Mouse (Mus musculus) C2C12 (cell line): ENCODE measurements at regions not wholly inside any gene's neighbourhood (a gene's known extent, or its start where the extent isn't known, plus 50 kb on each side); places are given as distances from the start of the nearest gene placed in this dataset.

ENCODE experiments used
- H3K27me3 ChIP-seq: one replicate; pipeline ENCODE4 v1.6.1; 2011; ENCODE audit not compliant: control insufficient read depth, insufficient read depth, insufficient read length
- H3K36me3 ChIP-seq: one replicate; pipeline ENCODE4 v1.6.1; 2011; ENCODE audit not compliant: control insufficient read depth, insufficient read depth
- H3K4me3 ChIP-seq: one replicate; pipeline ENCODE4 v1.5.1; 2011; ENCODE audit warnings: mild to moderate bottlenecking, control low read depth; ENCODE audit not compliant: poor library complexity, insufficient read depth, severe bottlenecking
- H3K79me2 ChIP-seq: one replicate; pipeline ENCODE4 v1.6.1; 2011; ENCODE audit not compliant: control insufficient read depth, insufficient read depth
- H3K79me3 ChIP-seq: one replicate; pipeline ENCODE4 v1.6.1; 2011; ENCODE audit warnings: low read depth, control low read depth
- H3ac ChIP-seq: one replicate; pipeline ENCODE3; 2011; ENCODE audit warnings: low read depth; ENCODE audit not compliant: control insufficient read depth, insufficient read length
- CEBPB ChIP-seq: IDR thresholded peaks from one replicate; pipeline ENCODE4 v1.6.1; 2011; ENCODE audit warnings: low read depth, mild to moderate bottlenecking, control low read depth, moderate library complexity
- CTCF ChIP-seq: IDR thresholded peaks from one replicate; pipeline ENCODE4 v1.5.1; 2011; ENCODE audit not compliant: control insufficient read depth, insufficient read depth, insufficient read length
- FOSL1 ChIP-seq: IDR thresholded peaks from one replicate; pipeline ENCODE4 v1.8.0; 2011; ENCODE audit warnings: mild to moderate bottlenecking, low read length; ENCODE audit not compliant: poor library complexity, insufficient read depth, severe bottlenecking
- MAX ChIP-seq: IDR thresholded peaks from one replicate; pipeline ENCODE4 v1.6.1; 2011; ENCODE audit warnings: mild to moderate bottlenecking, control low read depth
- MYOD1 ChIP-seq: IDR thresholded peaks from one replicate; pipeline ENCODE4 v1.6.1; 2011; ENCODE audit warnings: low read depth; ENCODE audit not compliant: control insufficient read depth, insufficient read length
- MYOG ChIP-seq: IDR thresholded peaks from one replicate; pipeline ENCODE4 v1.6.1; 2011; ENCODE audit not compliant: control insufficient read depth, insufficient read length; ENCODE audit errors: extremely low read depth
- USF1 ChIP-seq: IDR thresholded peaks from one replicate; pipeline ENCODE4 v1.6.1; 2011; ENCODE audit warnings: low read depth, mild to moderate bottlenecking, control low read depth, moderate library complexity

DNA sequence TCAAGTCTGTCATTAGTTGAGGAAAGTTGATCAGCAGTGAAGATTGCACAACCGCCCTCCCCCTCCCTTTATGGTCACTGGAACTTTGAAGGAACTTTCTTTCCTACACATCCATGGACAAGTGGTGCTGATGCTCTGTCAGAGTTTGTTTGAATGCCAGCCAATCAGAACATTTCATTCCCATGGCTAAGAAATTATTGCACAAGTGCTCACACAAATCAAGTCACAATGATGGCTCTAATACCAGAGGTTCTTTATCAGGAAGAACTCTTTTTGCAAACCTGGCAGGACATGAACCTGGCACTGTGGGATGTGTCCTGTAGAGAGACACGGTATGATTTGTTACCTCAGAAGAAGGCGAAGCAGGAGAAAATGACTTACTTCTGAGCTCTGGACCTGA lies 54.3 kb upstream of the Spry2 start:
- Histone ChIP-seq H3K4me3 (no peak overlapping the region), H3K36me3 (no peaks in the 10 kb centered on the region), H3K79me2 (no peaks in the 10 kb centered on the region), H3K27me3 (no peaks in the 10 kb centered on the region), H3K79me3 (no peaks in the 10 kb centered on the region), H3ac (no peak overlapping the region)
- TF ChIP-seq MAX (no peak), CEBPB (peak; percentile 8), CTCF (no peak)

DNA sequence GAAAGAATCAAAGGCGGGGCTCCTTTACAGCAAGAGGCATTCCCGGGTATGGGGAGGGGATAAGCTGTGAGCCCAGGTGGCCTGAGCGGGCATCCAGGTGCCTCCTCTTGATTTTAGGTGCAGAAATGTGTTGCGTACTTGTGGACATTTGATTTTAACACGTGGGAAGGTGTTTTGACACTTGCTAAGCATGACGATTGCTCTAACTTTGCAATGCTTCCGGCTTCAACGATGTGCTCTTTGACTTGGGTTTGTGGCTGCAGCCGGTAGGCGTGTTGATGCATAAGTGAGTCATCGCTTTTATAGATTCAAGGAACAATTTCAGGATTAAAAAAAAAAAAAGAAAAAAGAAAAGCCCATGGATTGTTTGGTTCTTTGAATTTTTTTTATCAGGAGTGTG lies 58.5 kb upstream of the Spry2 start:
- Histone ChIP-seq H3K79me2 (no peaks in the 10 kb centered on the region), H3K4me3 (no peak overlapping the region), H3ac (no peak overlapping the region), H3K27me3 (no peaks in the 10 kb centered on the region), H3K79me3 (no peaks in the 10 kb centered on the region), H3K36me3 (no peaks in the 10 kb centered on the region)
- TF ChIP-seq MAX = peak; percentile 80
- no peak for TF ChIP-seq CTCF
- peak; percentile 29 for TF ChIP-seq FOSL1

DNA sequence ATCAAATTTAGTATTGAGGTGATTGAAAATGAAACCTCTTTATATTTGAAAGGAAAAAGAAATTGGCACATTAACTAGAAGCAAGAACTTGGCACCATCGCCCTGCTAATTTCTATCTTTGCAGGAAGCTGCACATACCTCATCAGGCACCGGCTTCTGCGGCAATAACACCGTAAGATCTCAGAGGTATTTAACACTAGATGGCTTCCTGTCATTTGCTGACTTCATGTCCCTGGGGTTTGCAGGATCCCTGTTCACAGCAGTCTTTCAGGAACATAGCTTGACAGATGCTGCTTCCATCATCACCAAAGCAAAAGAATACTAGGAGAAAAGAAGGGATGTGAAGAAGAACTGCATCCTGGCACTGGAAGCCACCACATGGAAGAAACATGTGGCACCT lies 60.2 kb upstream of the Spry2 start:
- H3K4me3 ChIP-seq = no peak overlapping the region
- no peak overlapping the region for H3ac ChIP-seq
- TF ChIP-seq CTCF = no peak
- TF ChIP-seq FOSL1 = no peak
- no peak for TF ChIP-seq MAX
- no peak for TF ChIP-seq CEBPB
- TF ChIP-seq MYOD1 = no peak
- TF ChIP-seq MYOG = no peak
- TF ChIP-seq USF1 = no peak
- no peaks in the 10 kb centered on the region for H3K27me3 ChIP-seq
- H3K79me3 ChIP-seq = no peaks in the 10 kb centered on the region
- no peaks in the 10 kb centered on the region for H3K36me3 ChIP-seq
- no peaks in the 10 kb centered on the region for H3K79me2 ChIP-seq

DNA sequence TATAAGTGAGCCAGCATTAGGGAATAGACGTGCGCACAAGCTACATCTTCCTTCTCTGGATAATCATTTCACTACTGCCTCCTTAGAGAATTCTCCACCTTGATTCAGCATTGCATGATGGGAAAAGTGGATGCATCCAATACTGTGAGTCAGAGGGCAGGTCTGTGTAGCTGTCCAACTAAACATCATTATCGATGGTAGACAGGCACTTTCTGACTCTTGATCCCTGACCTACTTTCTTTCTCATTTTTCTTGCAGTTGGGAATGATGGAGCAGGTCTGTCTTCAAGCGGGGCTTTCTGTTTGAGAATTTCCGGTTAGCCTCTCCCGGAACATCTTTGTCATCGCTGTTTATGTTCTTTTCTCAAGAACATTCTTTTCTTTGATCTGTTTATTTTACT lies 61.4 kb upstream of the Spry2 start:
- Histone ChIP-seq H3K36me3 (no peaks in the 10 kb centered on the region), H3K4me3 (no peak overlapping the region), H3K27me3 (no peaks in the 10 kb centered on the region), H3ac (no peak overlapping the region), H3K79me2 (no peaks in the 10 kb centered on the region), H3K79me3 (no peaks in the 10 kb centered on the region)
- TF ChIP-seq CEBPB (no peak), MYOG (no peak), MAX (no peak), MYOD1 (no peak), CTCF (no peak), FOSL1 (no peak), USF1 (no peak)

DNA sequence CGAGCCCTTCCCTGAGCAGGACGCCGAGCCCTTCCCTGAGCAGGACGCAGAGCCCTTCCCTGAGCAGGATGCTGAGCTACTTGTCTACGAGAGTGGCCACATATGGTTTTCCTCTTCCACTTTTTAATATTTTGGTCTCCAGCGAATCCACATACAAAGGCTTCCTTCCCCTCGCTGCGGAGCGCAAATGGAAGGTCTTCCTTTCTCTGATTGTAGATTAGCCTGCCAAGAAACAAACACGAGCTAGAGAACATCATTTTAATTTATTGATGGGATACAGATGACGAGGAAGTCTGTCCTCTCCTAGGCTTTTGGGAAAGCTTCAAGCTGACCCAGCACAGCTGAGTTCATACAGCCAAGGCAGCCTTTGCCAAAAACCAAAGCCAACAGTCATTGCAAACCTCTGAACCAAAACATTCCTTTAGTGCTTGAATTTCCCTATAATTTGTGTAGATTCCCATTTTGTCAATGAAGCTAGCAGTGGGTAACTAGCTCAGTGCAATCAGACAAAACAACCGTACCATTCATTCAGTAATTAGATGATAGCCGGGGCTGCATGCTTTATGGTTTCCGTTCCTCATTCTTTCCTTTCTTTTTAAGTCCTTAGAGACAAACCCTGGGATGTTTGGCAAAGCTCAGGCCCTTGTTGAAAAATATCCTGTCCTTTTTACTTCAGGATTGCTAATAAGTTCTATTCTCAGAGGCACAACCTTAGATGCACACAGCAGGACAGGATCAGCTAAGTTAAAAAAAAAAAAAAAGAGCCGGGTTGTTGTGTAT lies 83.1 kb upstream of the Spry2 start:
- Histone ChIP-seq H3K4me3 (no peak overlapping the region), H3ac (no peak overlapping the region), H3K27me3 (no peaks in the 10 kb centered on the region), H3K79me3 (no peaks in the 10 kb centered on the region), H3K36me3 (no peaks in the 10 kb centered on the region), H3K79me2 (no peaks in the 10 kb centered on the region)
- TF ChIP-seq MYOD1 (no peak), FOSL1 (no peak)

DNA sequence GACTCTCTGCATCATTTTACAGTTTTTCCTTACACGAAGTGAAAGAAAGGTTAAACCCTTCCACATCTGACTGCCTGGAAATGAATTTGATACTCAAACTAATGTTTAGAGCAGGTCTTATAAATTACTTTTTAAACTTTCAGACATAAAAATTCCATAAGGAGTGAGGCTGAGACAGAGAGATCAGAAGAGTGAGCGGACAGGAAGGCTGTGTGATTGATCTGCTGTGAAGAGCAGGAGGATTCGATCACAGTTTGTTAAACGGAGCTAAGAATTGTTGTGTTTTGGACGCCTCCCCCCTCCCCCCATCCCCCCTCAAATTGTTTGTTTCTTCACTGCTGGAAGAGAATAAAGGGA lies 83.7 kb upstream of the Spry2 start:
- H3K79me3 ChIP-seq = no peaks in the 10 kb centered on the region
- TF ChIP-seq USF1 (no peak), MAX (no peak)
- no peaks in the 10 kb centered on the region for H3K79me2 ChIP-seq
- no peak overlapping the region for H3K4me3 ChIP-seq
- H3ac ChIP-seq = no peak overlapping the region
- no peaks in the 10 kb centered on the region for H3K36me3 ChIP-seq
- H3K27me3 ChIP-seq = no peaks in the 10 kb centered on the region
